Mouse (Mus musculus): ENCODE measurements around the gene Ptprs.

DNA sequence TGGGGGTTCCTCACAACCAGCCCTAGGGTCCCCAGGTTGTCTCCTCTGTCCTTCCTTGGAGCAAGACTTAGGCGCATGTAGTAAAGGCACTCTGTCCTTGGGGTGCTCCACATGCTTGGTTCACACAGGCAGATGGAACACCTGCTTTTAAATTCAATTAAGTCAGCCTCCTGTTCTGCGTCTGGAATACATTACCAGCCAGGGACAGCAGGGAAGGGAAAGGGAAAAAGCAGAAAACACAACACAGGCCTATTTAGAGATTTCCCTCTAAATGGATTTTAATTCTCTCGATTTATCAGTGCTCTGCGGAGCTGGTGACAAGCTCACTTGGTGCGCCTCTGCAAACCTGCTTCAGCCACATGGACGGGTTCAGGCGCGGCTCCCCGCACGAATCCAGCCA is 29.1 kb upstream of the Ptprs start:
- no peak for TF ChIP-seq CTCF (IDR thresholded peaks at IDR 0.05; ENCODE audit: low read depth)
- no peak for TF ChIP-seq EP300 (IDR thresholded peaks at IDR 0.05; ENCODE audit: low read depth)

Data from heart, postnatal 0 days (tissue).